Mouse (Mus musculus): ENCODE data around the gene Pecr. TPM values are rescaled to one million over a fixed set of nuclear protein-coding genes. Genes with fewer than 3 reads are reported as not detected.
A peak's percentile ranks its signal among the peaks of the same experiment; 100 is the strongest.

Gene Pecr
- polyA plus RNA-seq, 1 experiment from 2014 or later = 35.8 TPM

DNA sequence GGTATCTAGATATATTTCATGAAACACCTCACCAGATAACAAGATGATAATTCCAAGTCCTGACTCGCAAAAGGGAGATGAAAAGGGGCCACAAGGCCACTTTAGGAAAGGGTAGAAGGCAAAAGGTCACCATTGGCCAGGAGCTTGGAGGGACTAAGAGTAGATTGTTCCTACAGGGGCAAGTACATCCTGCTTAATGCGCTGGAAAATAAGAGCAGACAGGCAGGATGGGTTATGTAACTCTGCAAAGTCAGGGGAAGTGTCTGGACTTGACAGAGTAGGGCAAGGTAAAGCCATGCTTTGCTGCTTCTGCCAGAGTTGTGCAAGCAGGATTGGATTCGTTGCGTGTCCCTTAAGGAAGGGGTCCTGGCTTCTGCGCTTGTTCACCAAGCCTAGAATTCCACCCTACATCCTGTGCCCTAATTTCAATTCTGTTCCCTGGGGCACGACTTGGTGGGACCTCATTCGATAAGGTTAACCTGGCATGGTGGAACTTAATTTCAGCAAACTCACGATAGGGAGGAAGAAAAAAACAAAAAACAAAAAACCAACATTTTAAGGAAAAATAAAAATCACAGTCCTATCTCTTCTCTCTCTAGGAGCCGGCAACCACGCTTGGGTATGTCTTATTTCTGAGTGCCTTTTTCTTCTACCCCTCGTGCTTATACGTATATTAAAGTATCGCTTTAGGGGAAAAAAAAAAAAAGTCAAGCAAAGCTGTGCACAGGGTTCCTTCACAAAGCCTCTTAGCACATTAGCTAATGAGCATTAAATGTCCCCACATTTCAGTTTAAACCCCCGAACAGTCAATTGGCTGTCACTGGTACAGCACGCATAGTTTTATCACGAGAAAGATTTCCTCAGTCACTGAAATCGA lies 73.1 kb downstream of the Pecr start:
- H3K27ac ChIP-seq = no peak overlapping the region
- H3K9ac ChIP-seq = peak overlapping the region; percentile 78
- 18% methylated on average over 17 of the region's 17 CpGs for WGBS

More for the DNA sequence above, 73.1 kb downstream of the Pecr start:
- H3K4me2 ChIP-seq (replicated peaks) = peak overlapping the region; percentile 99
- H3K4me1 ChIP-seq = 0 out of 2 replicates have a peak, but pooled peaks cover 4% of the 10 kb centered on the region
- ATAC-seq (ENCODE audit: low FRiP score, low read depth) = no peak
- no peaks in the 10 kb centered on the region for H3K36me3 ChIP-seq
- peak overlapping the region; percentile 74 for H3K4me3 ChIP-seq
- H3K27me3 ChIP-seq = peaks cover 8% of the 10 kb centered on the region
- H3K9me3 ChIP-seq = no peaks in the 10 kb centered on the region

Other genes starting within 250 kb of the Pecr start
- 1.8 and 2.2 TPM in 2 replicates for gene Mreg, start 72.0 kb downstream of the Pecr start, polyA plus RNA-seq (2015; fragmentation: Nextera tagmentation; extraction: Ambion mirVana)
- 6.3 and 7.2 TPM in 2 replicates for gene Tmem169, start 55 bp upstream of the Pecr start, polyA plus RNA-seq (2015; fragmentation: Nextera tagmentation; extraction: Ambion mirVana)
- 56.3 and 56.8 TPM in 2 replicates for gene Xrcc5, start 23.1 kb upstream of the Pecr start, polyA plus RNA-seq (2015; fragmentation: Nextera tagmentation; extraction: Ambion mirVana)